Mouse (Mus musculus): ENCODE results near the gene Agtpbp1. TPM values are rescaled to one million over a fixed set of nuclear protein-coding genes. Genes with fewer than 3 reads are reported as not detected.

Agtpbp1 gene
- polyA plus RNA-seq (2015; fragmentation: Nextera tagmentation; extraction: Ambion mirVana): 7.3 and 9.0 TPM in 2 replicates

DNA sequence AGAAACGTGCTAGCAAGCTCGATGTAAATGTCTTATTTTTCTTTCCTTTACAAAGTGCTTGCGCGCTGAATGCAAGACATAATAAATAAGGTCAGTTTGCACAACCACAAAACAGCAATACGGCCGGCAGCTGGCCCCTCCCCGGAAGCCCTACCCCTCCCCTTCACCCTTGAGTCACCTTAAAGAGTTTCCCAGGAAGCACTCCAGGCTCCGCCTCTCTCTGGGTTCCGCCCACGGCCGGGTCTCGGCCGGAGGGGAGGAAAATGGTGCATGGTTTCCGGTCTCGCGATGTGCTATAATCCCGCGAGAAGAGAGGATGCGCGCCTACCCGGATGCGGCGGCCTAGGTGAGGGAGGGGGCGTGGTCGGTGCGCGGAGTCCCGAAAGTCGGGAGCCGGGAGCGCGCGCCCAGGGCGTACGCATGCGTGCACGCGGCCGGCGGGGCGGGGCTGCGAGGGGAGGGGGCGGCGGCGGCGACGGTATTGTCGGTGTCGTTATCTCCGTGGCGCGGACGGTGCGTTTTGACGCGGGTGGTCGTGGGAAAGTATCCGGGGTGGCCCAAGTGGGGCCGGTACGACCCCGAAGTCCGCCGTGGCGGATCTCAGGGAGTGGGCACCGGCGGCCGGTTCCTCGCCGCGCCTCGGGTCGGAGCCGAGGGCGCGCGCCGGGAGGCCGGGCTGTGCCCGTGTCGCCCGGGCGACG, at the start of gene Agtpbp1, which contains the start of gene Naa35:
TSS of gene Agtpbp1 (minus strand) at position 281 of the 701 bp plus-strand sequence.
TSS of gene Naa35 (plus strand) at position 313 of the 701 bp plus-strand sequence.
- peak within 1 kb of the TSS; percentile 85 for H3K9ac ChIP-seq (ENCODE audit: low read depth, low read length)
- H3K27me3 ChIP-seq (ENCODE audit: control insufficient read depth, insufficient read depth, low read depth, low read length): no peaks in the 10 kb centered on the region
- H3K4me3 ChIP-seq (ENCODE audit: low read depth, low read length): peak within 1 kb of the TSS; percentile 86
- H3K36me3 ChIP-seq (ENCODE audit: control insufficient read depth, insufficient read depth): no peaks in the 10 kb centered on the region
- ATAC-seq (ENCODE audit: low read depth): peak; percentile 96
- H3K27ac ChIP-seq (ENCODE audit: low read length): peak within 1 kb of the TSS; percentile 80
- WGBS (ENCODE audit: insufficient replicate concordance): under 1% methylated on average over 61 of the region's 83 CpGs
- peaks cover 29% of the 10 kb centered on the region for H3K4me1 ChIP-seq (ENCODE audit: control insufficient read depth, low read depth, low read length)
- H3K9me3 ChIP-seq (replicated peaks; ENCODE audit: control insufficient read depth, low read length): no peaks in the 10 kb centered on the region
- peak within 1 kb of the TSS; percentile 84 for H3K4me2 ChIP-seq (ENCODE audit: low read depth, low read length)

DNA sequence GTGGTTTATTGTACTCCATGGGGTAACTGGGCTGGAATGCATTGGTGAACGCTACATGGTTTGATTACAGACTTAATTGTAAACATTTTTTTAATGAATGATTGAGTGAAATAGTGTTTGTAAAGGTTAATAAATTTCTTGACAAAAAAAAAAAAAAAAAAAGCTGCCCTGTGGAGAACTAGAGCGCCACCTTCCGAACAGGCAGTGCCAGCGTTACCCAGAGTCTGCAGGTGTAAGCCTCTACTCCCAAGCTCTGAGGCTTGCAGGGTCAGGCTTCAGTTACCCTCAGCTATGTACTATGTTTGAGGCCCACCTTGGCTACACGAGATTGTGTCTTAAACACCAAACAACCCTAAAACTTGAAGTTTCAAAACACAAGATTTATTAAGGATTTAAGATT, 49.6 kb upstream of the Agtpbp1 start:
- Histone ChIP-seq H3K27me3 (ENCODE audit: control insufficient read depth, insufficient read depth, low read depth, low read length) (no peaks in the 10 kb centered on the region), H3K36me3 (ENCODE audit: control insufficient read depth, insufficient read depth) (peaks cover 47% of the 10 kb centered on the region), H3K9ac (ENCODE audit: low read depth, low read length) (no peak overlapping the region), H3K4me2 (ENCODE audit: low read depth, low read length) (no peak overlapping the region), H3K4me3 (ENCODE audit: low read depth, low read length) (no peak overlapping the region), H3K9me3 (replicated peaks; ENCODE audit: control insufficient read depth, low read length) (no peaks in the 10 kb centered on the region), H3K27ac (ENCODE audit: low read length) (no peak overlapping the region), H3K4me1 (ENCODE audit: control insufficient read depth, low read depth, low read length) (peaks cover 8% of the 10 kb centered on the region)
- no peak for ATAC-seq (ENCODE audit: low read depth)
- 66% methylated on average over 5 of the region's 5 CpGs for WGBS (ENCODE audit: insufficient replicate concordance)

DNA sequence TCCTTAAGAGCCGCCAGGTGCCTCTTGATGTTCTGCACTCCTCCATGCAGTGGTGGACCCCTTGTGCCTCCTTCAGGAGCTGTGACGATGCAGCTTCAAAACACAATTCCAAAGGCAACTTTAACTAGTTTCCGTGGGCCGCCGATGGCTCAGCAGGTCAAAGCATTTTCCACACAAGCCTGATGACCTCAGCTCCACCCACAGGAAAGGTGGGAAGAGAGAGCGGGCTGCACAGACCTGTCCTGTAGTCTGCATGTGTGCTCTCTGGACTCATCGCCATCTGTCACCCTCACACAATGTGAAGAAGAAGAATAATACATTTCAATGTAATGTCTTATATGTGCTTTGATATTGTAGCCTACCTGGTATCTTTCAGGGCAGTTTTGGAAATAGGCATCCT, 41.7 kb upstream of the Agtpbp1 start:
- 83% methylated on average over 7 of the region's 7 CpGs for WGBS (ENCODE audit: insufficient replicate concordance)
- Histone ChIP-seq H3K36me3 (ENCODE audit: control insufficient read depth, insufficient read depth) (peaks cover 23% of the 10 kb centered on the region), H3K27me3 (ENCODE audit: control insufficient read depth, insufficient read depth, low read depth, low read length) (no peaks in the 10 kb centered on the region), H3K4me1 (ENCODE audit: control insufficient read depth, low read depth, low read length) (no peaks in the 10 kb centered on the region), H3K9ac (ENCODE audit: low read depth, low read length) (no peak overlapping the region), H3K27ac (ENCODE audit: low read length) (no peak overlapping the region), H3K4me2 (ENCODE audit: low read depth, low read length) (no peak overlapping the region), H3K4me3 (ENCODE audit: low read depth, low read length) (no peak overlapping the region), H3K9me3 (replicated peaks; ENCODE audit: control insufficient read depth, low read length) (no peaks in the 10 kb centered on the region)
- no peak for ATAC-seq (ENCODE audit: low read depth)

DNA sequence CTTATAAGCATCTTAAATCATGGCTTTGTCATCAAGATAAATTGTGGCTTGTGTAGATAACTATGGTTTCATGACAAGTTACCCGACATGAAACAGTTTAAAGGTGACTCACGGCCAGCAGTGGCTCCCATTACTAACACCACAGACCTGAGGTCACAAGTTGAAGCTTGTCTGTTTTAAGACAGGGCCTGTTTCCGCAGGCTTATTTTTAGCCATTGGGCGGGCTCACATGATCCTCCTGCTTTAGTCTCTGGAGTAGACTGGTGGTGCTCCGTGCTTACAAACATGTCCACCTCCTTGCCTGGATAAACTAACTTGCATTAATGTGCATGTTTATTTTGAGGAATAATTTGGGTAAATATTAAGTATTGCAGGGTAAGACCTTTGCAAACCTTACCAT, 39.9 kb upstream of the Agtpbp1 start:
- H3K36me3 ChIP-seq (ENCODE audit: control insufficient read depth, insufficient read depth): peaks cover 21% of the 10 kb centered on the region
- no peak overlapping the region for H3K4me2 ChIP-seq (ENCODE audit: low read depth, low read length)
- H3K4me3 ChIP-seq (ENCODE audit: low read depth, low read length): no peak overlapping the region
- H3K9me3 ChIP-seq (replicated peaks; ENCODE audit: control insufficient read depth, low read length): no peaks in the 10 kb centered on the region
- no peaks in the 10 kb centered on the region for H3K27me3 ChIP-seq (ENCODE audit: control insufficient read depth, insufficient read depth, low read depth, low read length)
- H3K9ac ChIP-seq (ENCODE audit: low read depth, low read length): no peak overlapping the region
- no peak for ATAC-seq (ENCODE audit: low read depth)
- H3K4me1 ChIP-seq (ENCODE audit: control insufficient read depth, low read depth, low read length): no peaks in the 10 kb centered on the region; the same call in 1 of the 2 replicates
- 71% methylated on average over 5 of the region's 5 CpGs for WGBS (ENCODE audit: insufficient replicate concordance)
- no peak overlapping the region for H3K27ac ChIP-seq (ENCODE audit: low read length)

DNA sequence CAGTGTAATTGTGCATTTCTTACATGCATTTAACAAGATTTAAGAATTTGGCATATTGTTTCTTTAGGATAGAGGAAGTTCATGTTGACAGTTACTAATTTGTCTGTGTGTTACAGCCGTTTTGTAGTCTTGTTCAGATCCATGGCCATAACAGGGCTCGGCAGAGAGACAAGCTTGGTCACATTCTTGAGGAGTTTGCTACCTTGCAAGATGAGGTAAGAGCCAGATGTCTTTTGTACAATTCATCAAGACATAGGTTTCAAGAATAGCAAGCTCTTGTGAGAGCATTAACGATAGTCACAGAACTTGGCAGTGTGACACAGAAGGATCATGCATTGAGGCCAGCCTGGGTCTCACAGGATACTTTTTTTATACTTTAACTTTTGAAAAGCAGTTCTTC, 39.4 kb upstream of the Agtpbp1 start:
- no peak overlapping the region for H3K27ac ChIP-seq (ENCODE audit: low read length)
- peaks cover 19% of the 10 kb centered on the region for H3K36me3 ChIP-seq (ENCODE audit: control insufficient read depth, insufficient read depth)
- no peaks in the 10 kb centered on the region for H3K27me3 ChIP-seq (ENCODE audit: control insufficient read depth, insufficient read depth, low read depth, low read length)
- no peaks in the 10 kb centered on the region; the same call in 1 of the 2 replicates for H3K4me1 ChIP-seq (ENCODE audit: control insufficient read depth, low read depth, low read length)
- no peak for ATAC-seq (ENCODE audit: low read depth)
- no peak overlapping the region for H3K4me2 ChIP-seq (ENCODE audit: low read depth, low read length)
- 73% methylated on average over 3 of the region's 3 CpGs for WGBS (ENCODE audit: insufficient replicate concordance)
- no peak overlapping the region for H3K4me3 ChIP-seq (ENCODE audit: low read depth, low read length)
- no peaks in the 10 kb centered on the region for H3K9me3 ChIP-seq (replicated peaks; ENCODE audit: control insufficient read depth, low read length)
- H3K9ac ChIP-seq (ENCODE audit: low read depth, low read length): no peak overlapping the region

DNA sequence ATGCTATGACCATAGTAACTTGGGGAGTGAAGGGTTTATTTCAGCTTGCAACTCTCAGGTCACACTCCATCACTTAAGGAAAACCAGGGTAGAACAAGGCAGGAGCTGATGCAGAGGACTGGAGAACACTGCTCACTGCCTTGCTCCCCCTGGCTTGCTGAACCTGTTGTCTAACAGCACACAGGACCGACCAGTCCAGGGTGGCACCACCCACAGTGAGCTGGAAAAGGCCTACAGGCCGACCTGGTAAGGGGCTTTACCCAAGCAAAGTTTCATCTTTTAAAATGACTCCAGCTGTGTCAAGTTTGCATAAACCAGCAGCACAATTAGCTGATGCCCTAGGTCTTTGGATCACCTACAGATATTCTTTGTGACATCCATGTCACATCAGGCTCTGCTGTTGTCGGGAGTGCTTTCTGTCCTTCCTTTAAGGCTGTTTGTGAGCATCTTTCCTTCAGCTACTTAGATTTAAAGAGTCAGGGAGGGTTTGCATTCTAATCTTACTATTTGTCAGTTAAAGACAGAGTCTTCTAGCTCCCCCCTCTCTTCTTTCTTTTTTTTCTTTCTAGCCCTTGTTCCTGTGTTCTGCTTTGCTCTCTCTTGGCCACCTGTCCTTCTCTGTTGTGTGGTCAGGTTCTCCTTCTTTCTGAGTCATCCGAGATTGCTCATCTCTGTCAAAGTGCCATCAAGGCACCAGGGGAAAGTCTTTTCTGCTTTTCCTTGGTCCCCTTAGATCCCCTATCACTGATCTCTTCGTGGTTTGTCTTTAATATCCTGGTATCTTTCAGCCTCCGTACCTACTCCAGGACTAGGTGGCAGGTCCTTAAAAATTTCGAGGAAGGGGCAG, 36.8 kb upstream of the Agtpbp1 start:
- Histone ChIP-seq H3K4me1 (ENCODE audit: control insufficient read depth, low read depth, low read length) (no peaks in the 10 kb centered on the region; the same call in 1 of the 2 replicates), H3K36me3 (ENCODE audit: control insufficient read depth, insufficient read depth) (peaks cover 17% of the 10 kb centered on the region), H3K27ac (ENCODE audit: low read length) (no peak overlapping the region), H3K4me3 (ENCODE audit: low read depth, low read length) (no peak overlapping the region), H3K4me2 (ENCODE audit: low read depth, low read length) (no peak overlapping the region), H3K9ac (ENCODE audit: low read depth, low read length) (no peak overlapping the region), H3K9me3 (replicated peaks; ENCODE audit: control insufficient read depth, low read length) (no peaks in the 10 kb centered on the region), H3K27me3 (ENCODE audit: control insufficient read depth, insufficient read depth, low read depth, low read length) (no peaks in the 10 kb centered on the region)
- no peak for ATAC-seq (ENCODE audit: low read depth)
- WGBS (ENCODE audit: insufficient replicate concordance): 70% methylated on average over 7 of the region's 7 CpGs

DNA sequence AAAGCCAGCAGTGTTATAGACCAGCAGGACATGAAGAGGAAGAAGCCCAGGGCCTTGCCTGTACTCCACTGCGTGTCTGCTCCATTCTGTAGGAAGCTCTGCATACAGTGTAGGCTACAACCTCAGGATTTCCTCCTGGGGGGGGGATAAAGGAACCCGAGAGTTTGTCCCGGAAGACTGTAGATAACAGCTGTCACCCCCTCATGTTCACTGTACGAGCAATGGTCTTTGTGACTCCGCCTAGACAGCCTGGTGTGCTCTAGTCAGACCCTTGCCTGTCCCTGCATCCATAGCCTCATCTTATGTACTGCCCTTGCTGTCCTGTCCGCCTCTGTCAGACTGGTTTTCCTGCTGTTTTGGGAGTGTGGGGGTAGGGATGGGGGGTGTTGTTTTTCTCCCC, 33.4 kb upstream of the Agtpbp1 start:
- no peaks in the 10 kb centered on the region for H3K9me3 ChIP-seq (replicated peaks; ENCODE audit: control insufficient read depth, low read length)
- H3K4me2 ChIP-seq (ENCODE audit: low read depth, low read length): no peak overlapping the region
- peak; percentile 31; the same call in 1 of the 2 replicates for ATAC-seq (ENCODE audit: low read depth)
- no peaks in the 10 kb centered on the region for H3K27me3 ChIP-seq (ENCODE audit: control insufficient read depth, insufficient read depth, low read depth, low read length)
- peaks cover 5% of the 10 kb centered on the region for H3K36me3 ChIP-seq (ENCODE audit: control insufficient read depth, insufficient read depth)
- 55% methylated on average over 6 of the region's 6 CpGs for WGBS (ENCODE audit: insufficient replicate concordance)
- H3K9ac ChIP-seq (ENCODE audit: low read depth, low read length): no peak overlapping the region
- peaks cover 3% of the 10 kb centered on the region for H3K4me1 ChIP-seq (ENCODE audit: control insufficient read depth, low read depth, low read length)
- no peak overlapping the region for H3K27ac ChIP-seq (ENCODE audit: low read length)
- no peak overlapping the region for H3K4me3 ChIP-seq (ENCODE audit: low read depth, low read length)

DNA sequence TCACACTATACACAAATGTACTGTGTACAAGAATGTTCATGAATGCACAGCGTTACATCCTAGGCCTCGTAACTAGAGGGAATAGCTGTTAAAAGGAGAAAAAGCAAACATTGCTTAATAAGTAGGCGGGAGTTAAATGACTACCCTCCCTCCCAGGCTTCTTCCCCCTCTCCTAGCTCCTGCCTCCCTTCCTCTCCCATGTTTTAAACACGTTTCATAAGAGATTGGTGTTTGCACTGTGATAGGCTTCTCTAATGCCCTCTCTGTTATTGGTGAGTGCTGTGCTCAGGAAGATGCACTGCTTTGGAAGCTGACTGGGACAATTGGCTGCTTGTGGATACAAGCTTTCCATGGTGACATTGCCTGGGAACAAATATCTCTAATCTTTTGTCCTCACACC, 30.5 kb upstream of the Agtpbp1 start:
- Histone ChIP-seq H3K4me2 (ENCODE audit: low read depth, low read length) (no peak overlapping the region), H3K4me1 (ENCODE audit: control insufficient read depth, low read depth, low read length) (peaks cover 3% of the 10 kb centered on the region), H3K27ac (ENCODE audit: low read length) (no peak overlapping the region), H3K9me3 (replicated peaks; ENCODE audit: control insufficient read depth, low read length) (no peaks in the 10 kb centered on the region), H3K27me3 (ENCODE audit: control insufficient read depth, insufficient read depth, low read depth, low read length) (no peaks in the 10 kb centered on the region), H3K4me3 (ENCODE audit: low read depth, low read length) (no peak overlapping the region), H3K9ac (ENCODE audit: low read depth, low read length) (no peak overlapping the region), H3K36me3 (ENCODE audit: control insufficient read depth, insufficient read depth) (peaks cover 5% of the 10 kb centered on the region)
- WGBS (ENCODE audit: insufficient replicate concordance): 60% methylated on average over 4 of the region's 4 CpGs
- peak; percentile 77 for ATAC-seq (ENCODE audit: low read depth)

DNA sequence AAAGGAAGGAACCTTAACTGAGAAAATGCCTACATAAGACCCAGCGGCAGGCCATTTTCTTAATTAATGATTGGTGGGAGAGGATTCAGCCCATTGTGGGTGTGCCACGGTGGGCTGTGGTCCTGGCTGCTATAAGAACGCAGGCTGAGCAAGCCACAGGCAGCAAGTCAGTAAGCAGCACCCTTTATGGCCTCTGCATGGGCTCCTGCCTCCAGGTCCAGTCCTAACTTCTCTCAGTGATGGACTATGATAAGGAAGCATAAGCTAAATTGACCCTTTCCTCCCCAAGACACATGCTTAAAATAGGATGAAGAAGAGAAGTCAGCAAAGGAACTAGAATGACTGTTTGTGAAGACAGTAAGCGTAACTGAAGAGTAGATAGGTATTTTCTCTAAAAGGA, 30.1 kb upstream of the Agtpbp1 start:
- H3K27ac ChIP-seq (ENCODE audit: low read length): peak overlapping the region; percentile 31; the same call in 1 of the 2 replicates
- peaks cover 5% of the 10 kb centered on the region for H3K36me3 ChIP-seq (ENCODE audit: control insufficient read depth, insufficient read depth)
- H3K4me2 ChIP-seq (ENCODE audit: low read depth, low read length): no peak overlapping the region
- H3K27me3 ChIP-seq (ENCODE audit: control insufficient read depth, insufficient read depth, low read depth, low read length): no peaks in the 10 kb centered on the region
- H3K4me3 ChIP-seq (ENCODE audit: low read depth, low read length): no peak overlapping the region
- peaks cover 3% of the 10 kb centered on the region for H3K4me1 ChIP-seq (ENCODE audit: control insufficient read depth, low read depth, low read length)
- H3K9me3 ChIP-seq (replicated peaks; ENCODE audit: control insufficient read depth, low read length): no peaks in the 10 kb centered on the region
- H3K9ac ChIP-seq (ENCODE audit: low read depth, low read length): no peak overlapping the region
- 86% methylated on average over 4 of the region's 4 CpGs for WGBS (ENCODE audit: insufficient replicate concordance)
- ATAC-seq (ENCODE audit: low read depth): 0 out of 2 replicates have a peak, but pooled peaks have one; percentile 33
